Mouse (Mus musculus) erythroblast, adult 5-6 weeks (primary cell): ENCODE data around the gene Pelo. TPM values are rescaled to one million over a fixed set of nuclear protein-coding genes. Genes with fewer than 3 reads are reported as not detected.

Source experiments
- ATAC-seq: replicated peaks from 2 replicates; pipeline ENCODE4 v1.8.0; 2016; ENCODE audit warnings: moderate number of reproducible peaks, mild to moderate bottlenecking, moderate TSS enrichment, inconsistent platforms; ENCODE audit not compliant: poor library complexity, low FRiP score, severe bottlenecking
- total RNA-seq, 2 experiments: library from RNA; stranded (forward) in 1 of 2; stranded (reverse) in 1 of 2; fragments of 150-400 nt in 1 of 2; fragments of 200-764, 138-1000 nt in 1 of 2; gene quantifications; 2 replicates each; pipeline versions ENCODE4 v1.2.3 to v1.2.4; 2015 to 2017; ENCODE audit warnings: low replicate concordance in 2 of 2

Gene Pelo
- total RNA-seq, 2 experiments from 2014 or later, result 2.9 to 7.7 TPM

GRCm38 (mm10) chr13:115052568-115052967 lies 37.4 kb downstream of the Pelo start:
- ATAC-seq, result no peak

- ATAC-seq, result no peak
Observed at GRCm38 (mm10) chr13:115050660-115051559, 39.1 kb downstream of the Pelo start.

GRCm38 (mm10) chr13:115042652-115043051 lies 47.3 kb downstream of the Pelo start:
- ATAC-seq, result no peak

Other genes starting within 250 kb of the Pelo start
- 0.77 and 3.8 TPM in 2 replicates for gene Itga2, start 158.1 kb downstream of the Pelo start, total RNA-seq (2015; ENCODE audit: low replicate concordance)
- 0.68 and 0.84 TPM in 2 replicates for gene Itga2, start 158.1 kb downstream of the Pelo start, total RNA-seq (2017; ENCODE audit: low replicate concordance)
- 9.0 and 9.2 TPM in 2 replicates for gene Gm49395, start 11.7 kb upstream of the Pelo start, total RNA-seq (2015; ENCODE audit: low replicate concordance)
- gene Gm49395, start 11.7 kb upstream of the Pelo start, total RNA-seq (2017; ENCODE audit: low replicate concordance), result not detected in 2 replicates
- gene Itga1, start 11.8 kb upstream of the Pelo start, total RNA-seq (2015; ENCODE audit: low replicate concordance), result 4.2 and 5.2 TPM in 2 replicates
- 2.2 TPM in 2 replicates for gene Itga1, start 11.8 kb upstream of the Pelo start, total RNA-seq (2017; ENCODE audit: low replicate concordance)